Mouse (Mus musculus): Measurements from ENCODE around the gene Cyp2d40. TPM values are rescaled to one million over a fixed set of nuclear protein-coding genes. Genes with fewer than 3 reads are reported as not detected.
"Not testable (repeated sequence)": the region's sequence is repeated elsewhere in the genome, so short reads cannot be mapped to it uniquely, and the experiment has no call there.

Cyp2d40 gene
- polyA plus RNA-seq, 1 experiment from 2014 or later: not detected

GRCm38 (mm10) chr15:82777856-82778255, 13.9 kb upstream of the Cyp2d40 start:
- H3K9me3 ChIP-seq; H3K4me3 ChIP-seq; H3K27ac ChIP-seq; H3K4me1 ChIP-seq; H3K36me3 ChIP-seq; H3K27me3 ChIP-seq (ENCODE audit: insufficient read depth, poor library complexity, severe bottlenecking): not testable (repeated sequence)
- 80% methylated on average over 5 of the region's 5 CpGs for WGBS
- peak; percentile 55 for DNase-seq (ENCODE audit: low spot score)

- H3K27me3 ChIP-seq (ENCODE audit: insufficient read depth, poor library complexity, severe bottlenecking): no peaks in the 10 kb centered on the region
- 90% methylated on average over 2 of the region's 2 CpGs for WGBS
- H3K9me3 ChIP-seq: no peaks in the 10 kb centered on the region
- no peak overlapping the region for H3K27ac ChIP-seq
- H3K4me3 ChIP-seq: no peak overlapping the region
- H3K4me1 ChIP-seq: no peaks in the 10 kb centered on the region
- H3K36me3 ChIP-seq: no peaks in the 10 kb centered on the region
- no peak for DNase-seq (ENCODE audit: low spot score)
These were observed 2.0 kb upstream of the Cyp2d40 start for GRCm38 (mm10) chr15:82765943-82766342.

GRCm38 (mm10) chr15:82764881-82765280, 898 bp upstream of the Cyp2d40 start:
- no peak overlapping the region for H3K27ac ChIP-seq
- H3K27me3 ChIP-seq (ENCODE audit: insufficient read depth, poor library complexity, severe bottlenecking): no peaks in the 10 kb centered on the region
- H3K4me3 ChIP-seq: no peak overlapping the region
- H3K36me3 ChIP-seq: no peaks in the 10 kb centered on the region
- no peaks in the 10 kb centered on the region for H3K9me3 ChIP-seq
- DNase-seq (ENCODE audit: low spot score): no peak
- 71% methylated on average over 6 of the region's 6 CpGs for WGBS
- H3K4me1 ChIP-seq: no peaks in the 10 kb centered on the region

GRCm38 (mm10) chr15:82748141-82748540, 15.8 kb downstream of the Cyp2d40 start:
- Histone ChIP-seq H3K9me3 (no peaks in the 10 kb centered on the region), H3K36me3 (no peaks in the 10 kb centered on the region)
- WGBS: 55% methylated on average over 1 of the region's 1 CpGs

GRCm38 (mm10) chr15:82747516-82747915, 16.5 kb downstream of the Cyp2d40 start:
- H3K4me3 ChIP-seq: no peak overlapping the region
- H3K27ac ChIP-seq: no peak overlapping the region
- H3K4me1 ChIP-seq: no peaks in the 10 kb centered on the region
- H3K27me3 ChIP-seq (ENCODE audit: insufficient read depth, poor library complexity, severe bottlenecking): no peaks in the 10 kb centered on the region
- no peaks in the 10 kb centered on the region for H3K9me3 ChIP-seq
- WGBS: 46% methylated on average over 1 of the region's 1 CpGs
- no peaks in the 10 kb centered on the region for H3K36me3 ChIP-seq
- DNase-seq (ENCODE audit: low spot score): no peak

More at GRCm38 (mm10) chr15:82748141-82748540, 15.8 kb downstream of the Cyp2d40 start:
- no peak overlapping the region for H3K27ac ChIP-seq
- H3K27me3 ChIP-seq (ENCODE audit: insufficient read depth, poor library complexity, severe bottlenecking): no peaks in the 10 kb centered on the region
- H3K4me1 ChIP-seq: no peaks in the 10 kb centered on the region
- DNase-seq (ENCODE audit: low spot score): no peak
- H3K4me3 ChIP-seq: no peak overlapping the region

GRCm38 (mm10) chr15:82733331-82733925, 30.6 kb downstream of the Cyp2d40 start:
- H3K27me3 ChIP-seq (ENCODE audit: insufficient read depth, poor library complexity, severe bottlenecking); H3K36me3 ChIP-seq; H3K27ac ChIP-seq; H3K9me3 ChIP-seq; H3K4me1 ChIP-seq; DNase-seq (ENCODE audit: low spot score); H3K4me3 ChIP-seq: not testable (repeated sequence)
- WGBS: 82% methylated on average over 4 of the region's 4 CpGs

Small RNA genes within 50 kb of the gene (microRNA-seq; reads per million reads assigned to microRNA genes)
- not detected for gene Gm27618

Other genes starting within 250 kb of the Cyp2d40 start
- not detected in 2 replicates for gene Cyp2d12, start 209.1 kb downstream of the Cyp2d40 start, polyA plus RNA-seq (2016; fragmentation: Nextera tagmentation; extraction: Ambion mirVana)
- gene Cyp2d34, start 143.2 kb downstream of the Cyp2d40 start, polyA plus RNA-seq (2016; fragmentation: Nextera tagmentation; extraction: Ambion mirVana): not detected in 2 replicates
- 0.08 TPM in 1 of 2 replicates, not detected in the other for gene Cyp2d26, start 30.1 kb upstream of the Cyp2d40 start, polyA plus RNA-seq (2016; fragmentation: Nextera tagmentation; extraction: Ambion mirVana)
- 4.0 and 6.0 TPM in 2 replicates for gene Tcf20, start 223.7 kb upstream of the Cyp2d40 start, polyA plus RNA-seq (2016; fragmentation: Nextera tagmentation; extraction: Ambion mirVana)